Mouse (Mus musculus) midbrain, embryonic 15.5 days (tissue): ENCODE measurements around the gene Gstm5. TPM values are rescaled to one million over a fixed set of nuclear protein-coding genes. Genes with fewer than 3 reads are reported as not detected.
"Not testable (repeated sequence)": the region's sequence is repeated elsewhere in the genome, so short reads cannot be mapped to it uniquely, and the experiment has no call there.

Experiments
- ATAC-seq: fragments of 200-750 bp; cut with Nextera tagmentation; replicated peaks from 2 replicates; pipeline ENCODE4 v1.8.0; 2017; ENCODE audit warnings: moderate TSS enrichment
- H3K27ac ChIP-seq: fragments of 300-500 bp; sonication (generic); 2 replicates; pipeline ENCODE4 v1.5.1; 2015; ENCODE audit warnings: mild to moderate bottlenecking, inconsistent platforms
- H3K27me3 ChIP-seq: fragments of 300-500 bp; sonication (generic); replicated peaks from 2 replicates; pipeline ENCODE4 v1.6.1; 2015; ENCODE audit warnings: inconsistent platforms
- H3K36me3 ChIP-seq: fragments of 300-500 bp; sonication (generic); replicated peaks from 2 replicates; pipeline ENCODE4 v1.6.1; 2015; ENCODE audit warnings: inconsistent platforms
- H3K4me1 ChIP-seq: fragments of 300-500 bp; sonication (generic); 2 replicates; pipeline ENCODE4 v1.6.1; 2015; ENCODE audit warnings: inconsistent platforms
- H3K4me2 ChIP-seq: fragments of 300-500 bp; sonication (generic); 2 replicates; pipeline ENCODE4 v1.6.1; 2015; ENCODE audit warnings: inconsistent platforms, mild to moderate bottlenecking, moderate library complexity
- H3K4me3 ChIP-seq: fragments of 300-500 bp; sonication (generic); 2 replicates; pipeline ENCODE4 v1.5.1; 2015; ENCODE audit warnings: mild to moderate bottlenecking, inconsistent platforms
- H3K9ac ChIP-seq: fragments of 300-500 bp; sonication (generic); 2 replicates; pipeline ENCODE4 v1.6.1; 2015; ENCODE audit warnings: mild to moderate bottlenecking, inconsistent platforms
- H3K9me3 ChIP-seq: fragments of 300-500 bp; sonication (generic); 2 replicates; pipeline ENCODE4 v1.6.1; 2016; ENCODE audit warnings: inconsistent platforms
- WGBS: fragments of 180-500 bp; shearing (Covaris S2); methylation state at CpG from one replicate; pipeline ENCODE4 v1.1.7; 2015; ENCODE audit warnings: mixed read lengths; 5-methylcytosine and 5-hydroxymethylcytosine counted together
- polyA plus RNA-seq: library from polyadenylated mRNA; unstranded; fragments of >200 nt; fragmentation: Nextera tagmentation; extraction: Ambion mirVana; gene quantifications from 2 replicates; pipeline ENCODE4 v1.2.1, GENCODE M21; 2015

The Gstm5 gene
- polyA plus RNA-seq, 1 experiment from 2014 or later = 214 TPM

DNA sequence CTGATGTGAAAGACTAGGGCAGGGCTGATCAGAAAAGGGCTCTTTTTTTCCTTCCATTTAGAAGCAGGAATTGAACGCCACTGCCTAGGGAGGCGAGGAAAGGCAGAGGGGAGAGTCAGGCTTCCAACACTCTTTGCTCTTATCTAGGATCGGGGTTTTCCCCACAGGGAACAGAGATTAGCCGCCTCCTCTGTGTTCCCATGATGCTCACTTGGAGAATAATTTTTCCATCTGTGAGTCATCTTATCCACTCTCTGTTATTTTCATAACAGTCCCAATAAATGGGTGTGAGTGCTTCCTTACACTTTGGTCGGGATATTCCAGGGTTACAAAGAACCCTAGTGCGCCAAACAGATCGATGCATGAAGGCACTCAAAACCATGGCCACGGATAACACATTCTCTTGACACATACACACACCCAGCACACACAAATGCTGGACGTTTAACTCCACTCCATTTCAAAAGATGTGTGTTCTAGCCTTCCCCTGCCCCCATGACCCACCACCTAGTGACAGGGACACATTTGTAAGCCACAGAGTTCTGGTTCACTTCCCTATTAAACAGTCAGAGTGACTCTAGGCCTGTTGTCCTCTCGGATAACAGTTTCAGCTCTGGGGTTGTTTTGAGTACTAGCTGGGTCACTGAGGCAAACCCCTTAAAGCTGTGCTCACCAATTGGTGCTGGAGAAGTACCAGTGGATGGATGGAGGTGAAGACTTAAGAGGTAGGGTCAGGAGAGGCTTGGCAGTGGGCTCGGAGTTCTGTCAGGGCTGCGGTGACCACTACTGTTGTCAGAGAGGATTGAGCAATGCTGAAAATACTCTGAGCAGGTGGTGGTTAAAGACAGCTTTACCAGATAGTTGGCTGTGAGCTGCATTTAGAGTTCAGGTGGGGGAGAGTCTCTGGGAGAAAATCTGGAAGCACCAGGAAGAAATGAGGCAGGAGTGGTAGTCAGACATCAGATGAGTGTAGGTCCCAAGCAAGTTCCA, 17.6 kb upstream of the Gstm5 start:
- no peaks in the 10 kb centered on the region for H3K4me1 ChIP-seq
- H3K4me3 ChIP-seq = no peak overlapping the region
- WGBS = 82% methylated on average over 12 of the region's 12 CpGs
- H3K27me3 ChIP-seq = no peaks in the 10 kb centered on the region
- H3K4me2 ChIP-seq = no peak overlapping the region
- H3K9me3 ChIP-seq = no peaks in the 10 kb centered on the region
- no peak overlapping the region for H3K9ac ChIP-seq
- H3K27ac ChIP-seq = no peak overlapping the region
- no peak for ATAC-seq
- H3K36me3 ChIP-seq = no peaks in the 10 kb centered on the region

DNA sequence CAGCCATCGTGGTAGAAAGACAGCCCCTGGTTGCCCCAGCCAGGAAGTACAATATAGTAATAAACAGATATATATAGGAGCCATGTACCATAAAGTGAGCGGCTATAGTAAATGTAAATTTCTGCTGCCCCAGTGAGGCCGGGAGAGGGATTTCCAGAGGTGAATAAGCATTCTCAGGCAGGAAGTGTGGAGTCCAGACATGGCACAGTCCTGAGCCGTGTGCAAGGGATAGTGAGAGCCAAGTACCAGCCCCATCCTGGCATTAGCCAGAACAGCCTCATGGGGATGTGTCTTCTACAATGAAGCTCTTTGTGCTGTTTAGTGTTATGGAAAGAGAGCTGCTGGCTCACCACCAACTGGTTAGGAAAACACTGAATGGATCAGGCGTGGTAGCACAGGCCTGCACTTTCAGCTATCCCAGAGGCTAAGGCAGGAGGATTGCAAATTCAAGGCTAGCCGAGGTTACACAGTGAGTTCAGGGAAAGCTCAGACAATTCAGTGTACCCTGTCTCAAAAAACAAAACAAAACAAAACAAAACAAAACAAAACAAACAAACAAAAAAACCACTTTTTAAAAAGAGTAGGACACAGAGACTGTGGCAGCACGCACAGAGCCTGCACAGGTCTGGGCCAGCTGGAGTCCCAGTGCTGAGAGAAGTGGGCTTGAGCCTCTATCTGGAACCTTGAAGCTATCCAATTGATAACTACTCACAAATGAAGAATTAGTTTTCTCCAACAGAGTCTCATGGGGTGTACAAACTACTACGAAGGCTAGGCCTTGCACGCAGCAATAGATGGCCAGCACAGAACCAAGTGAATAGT, 7.7 kb upstream of the Gstm5 start:
- Histone ChIP-seq H3K9ac (no peak overlapping the region), H3K4me2 (no peak overlapping the region), H3K27ac (peak overlapping the region; percentile 17; the same call in 1 of the 2 replicates), H3K36me3 (no peaks in the 10 kb centered on the region), H3K4me3 (no peak overlapping the region), H3K27me3 (no peaks in the 10 kb centered on the region), H3K4me1 (no peaks in the 10 kb centered on the region; the same call in 1 of the 2 replicates), H3K9me3 (no peaks in the 10 kb centered on the region)
- WGBS = 80% methylated on average over 9 of the region's 9 CpGs
- ATAC-seq = peak; percentile 92

DNA sequence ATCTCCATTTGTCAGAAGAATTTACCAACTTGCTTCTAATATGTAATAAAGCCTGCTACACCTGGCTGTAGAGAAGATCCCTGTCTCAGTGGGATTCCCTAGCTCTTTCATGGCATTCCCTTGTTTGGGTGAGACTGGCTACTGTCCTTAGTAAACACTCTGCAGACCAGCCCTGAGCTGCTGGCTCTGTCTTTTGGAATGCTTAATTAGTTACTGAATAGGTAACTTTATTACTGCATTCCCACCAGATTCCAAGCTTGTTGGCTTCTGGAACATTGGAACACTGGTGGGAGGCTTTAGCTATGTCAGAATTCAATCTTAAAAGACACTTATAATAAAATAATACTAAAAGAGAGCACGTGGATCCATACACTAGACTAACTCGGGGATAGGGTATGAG, 6.4 kb upstream of the Gstm5 start:
- not testable (repeated sequence) for H3K36me3 ChIP-seq, H3K27me3 ChIP-seq, H3K9ac ChIP-seq, ATAC-seq, H3K27ac ChIP-seq, H3K9me3 ChIP-seq, H3K4me2 ChIP-seq, H3K4me1 ChIP-seq, H3K4me3 ChIP-seq
- 86% methylated on average over 2 of the region's 2 CpGs for WGBS

GRCm38 (mm10) chr3:107895194-107895719, 364 bp upstream of the Gstm5 start:
- H3K4me3 ChIP-seq = peak overlapping the region; percentile 96
- no peaks in the 10 kb centered on the region for H3K27me3 ChIP-seq
- H3K9ac ChIP-seq = peak overlapping the region; percentile 96
- H3K9me3 ChIP-seq = no peaks in the 10 kb centered on the region
- peaks cover 16% of the 10 kb centered on the region for H3K4me1 ChIP-seq
- ATAC-seq = peak; percentile 35
- 0 out of 2 replicates have a peak, but pooled peaks cover 5% of the 10 kb centered on the region for H3K36me3 ChIP-seq
- peak overlapping the region; percentile 84; the same call in 1 of the 2 replicates for H3K27ac ChIP-seq
- 9% methylated on average over 6 of the region's 6 CpGs for WGBS
- H3K4me2 ChIP-seq = peak overlapping the region; percentile 90

- Histone ChIP-seq H3K36me3 (0 out of 2 replicates have a peak, but pooled peaks cover 5% of the 10 kb centered on the region), H3K9ac (no peak overlapping the region), H3K27me3 (no peaks in the 10 kb centered on the region), H3K9me3 (no peaks in the 10 kb centered on the region), H3K27ac (no peak overlapping the region), H3K4me1 (peaks cover 16% of the 10 kb centered on the region), H3K4me3 (no peak overlapping the region), H3K4me2 (no peak overlapping the region)
- ATAC-seq = no peak
- 93% methylated on average over 13 of the region's 13 CpGs for WGBS
Measured at GRCm38 (mm10) chr3:107898691-107899090, 3.1 kb downstream of the Gstm5 start.

DNA sequence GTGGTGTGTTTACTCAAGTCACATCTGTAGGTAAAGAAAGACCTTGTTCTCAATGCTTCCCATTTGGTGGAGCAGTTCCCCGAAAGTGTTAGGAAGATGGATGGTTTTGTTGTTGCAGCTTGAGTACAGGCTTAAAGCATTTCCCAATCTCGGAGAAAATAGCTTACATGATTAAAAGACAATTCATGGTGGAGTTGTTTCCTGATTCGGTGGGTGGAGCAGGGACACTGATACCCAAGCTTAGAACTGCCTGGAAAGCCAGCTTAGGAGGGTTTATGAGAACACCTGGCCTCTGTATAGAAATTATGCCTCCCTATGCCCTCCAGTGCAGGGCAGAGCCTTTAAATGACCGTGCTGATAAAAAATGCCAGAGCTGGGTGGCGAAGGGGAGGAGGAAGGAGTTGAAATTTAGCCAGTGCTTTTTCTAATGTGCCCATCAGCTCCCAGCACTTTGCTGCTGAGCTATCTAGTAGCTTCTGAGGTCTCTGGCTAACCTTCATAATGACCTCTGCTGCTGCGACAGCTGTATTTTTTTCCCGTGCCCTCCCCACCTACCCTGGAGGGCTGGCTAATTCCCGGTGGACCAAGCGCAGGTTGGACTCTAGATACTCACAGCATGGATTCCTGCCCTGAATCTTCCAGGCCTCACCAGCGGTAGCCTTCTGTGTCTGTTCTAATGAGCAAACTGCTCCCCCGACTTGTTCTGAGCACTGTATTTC, 5.5 kb downstream of the Gstm5 start:
- Histone ChIP-seq H3K4me2 (no peak overlapping the region), H3K9me3 (no peaks in the 10 kb centered on the region), H3K27ac (no peak overlapping the region), H3K9ac (no peak overlapping the region), H3K36me3 (0 out of 2 replicates have a peak, but pooled peaks cover 5% of the 10 kb centered on the region), H3K4me3 (no peak overlapping the region), H3K4me1 (peaks cover 7% of the 10 kb centered on the region), H3K27me3 (no peaks in the 10 kb centered on the region)
- no peak for ATAC-seq
- WGBS = 78% methylated on average over 11 of the region's 11 CpGs

GRCm38 (mm10) chr3:107905942-107906341, 10.3 kb downstream of the Gstm5 start:
- Histone ChIP-seq H3K4me1 (no peaks in the 10 kb centered on the region), H3K9ac (no peak overlapping the region), H3K27me3 (no peaks in the 10 kb centered on the region), H3K27ac (no peak overlapping the region), H3K4me3 (no peak overlapping the region), H3K9me3 (no peaks in the 10 kb centered on the region), H3K4me2 (no peak overlapping the region), H3K36me3 (no peaks in the 10 kb centered on the region)
- 66% methylated on average over 6 of the region's 6 CpGs for WGBS
- ATAC-seq = no peak

DNA sequence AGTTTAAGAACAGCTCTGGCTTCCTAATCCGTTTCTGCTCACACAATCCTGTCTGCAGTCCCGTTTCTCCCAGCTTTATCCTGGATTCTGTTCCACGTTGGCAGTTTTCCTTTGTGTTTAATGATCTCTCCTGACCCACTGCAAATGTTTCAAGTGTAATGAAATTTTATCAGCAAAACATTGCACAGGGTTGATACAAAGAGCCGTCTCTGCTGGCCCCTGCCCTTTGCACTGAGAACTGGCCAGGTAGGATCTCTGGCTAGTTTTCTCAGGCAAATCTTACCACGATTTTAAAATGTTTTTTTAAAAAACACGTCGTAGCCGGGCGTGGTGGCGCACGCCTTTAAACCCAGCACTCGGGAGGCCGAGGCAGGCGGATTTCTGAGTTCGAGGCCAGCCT, 21.1 kb downstream of the Gstm5 start:
- no peak overlapping the region for H3K4me3 ChIP-seq
- H3K9ac ChIP-seq = no peak overlapping the region
- no peak for ATAC-seq
- H3K27me3 ChIP-seq = no peaks in the 10 kb centered on the region
- no peaks in the 10 kb centered on the region for H3K36me3 ChIP-seq
- H3K4me1 ChIP-seq = no peaks in the 10 kb centered on the region
- no peaks in the 10 kb centered on the region for H3K9me3 ChIP-seq
- no peak overlapping the region for H3K27ac ChIP-seq
- WGBS = 78% methylated on average over 15 of the region's 15 CpGs
- H3K4me2 ChIP-seq = no peak overlapping the region

DNA sequence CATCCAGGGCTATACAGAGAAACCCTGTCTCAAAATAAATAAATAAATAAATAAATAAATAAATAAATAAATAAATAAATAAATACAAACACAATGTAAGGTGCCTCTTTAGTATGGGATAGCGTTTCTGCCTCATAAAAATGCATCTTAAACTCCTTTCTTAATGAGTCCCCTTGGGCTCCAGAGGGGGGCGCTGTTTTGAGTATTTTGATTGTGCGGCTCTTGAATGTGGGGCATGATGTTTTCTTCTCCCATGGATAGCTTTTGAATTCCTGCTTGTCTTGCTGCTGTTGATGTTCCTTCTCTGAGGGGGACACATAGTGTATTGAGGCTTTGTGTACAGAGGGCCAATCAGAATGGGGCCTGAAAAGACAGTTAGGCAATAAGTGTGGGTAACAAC, 21.5 kb downstream of the Gstm5 start:
- Histone ChIP-seq H3K27me3 (no peaks in the 10 kb centered on the region), H3K27ac (no peak overlapping the region), H3K4me1 (no peaks in the 10 kb centered on the region), H3K36me3 (no peaks in the 10 kb centered on the region), H3K9ac (no peak overlapping the region), H3K4me2 (no peak overlapping the region), H3K4me3 (no peak overlapping the region), H3K9me3 (no peaks in the 10 kb centered on the region)
- no peak for ATAC-seq
- WGBS = 83% methylated on average over 3 of the region's 3 CpGs

- Histone ChIP-seq H3K27ac (no peak overlapping the region), H3K4me2 (no peak overlapping the region), H3K9ac (no peak overlapping the region), H3K36me3 (no peaks in the 10 kb centered on the region), H3K4me3 (no peak overlapping the region), H3K27me3 (no peaks in the 10 kb centered on the region), H3K9me3 (no peaks in the 10 kb centered on the region), H3K4me1 (no peaks in the 10 kb centered on the region)
- peak; percentile 74; the same call in 1 of the 2 replicates for ATAC-seq
- 64% methylated on average over 7 of the region's 7 CpGs for WGBS
Measured at GRCm38 (mm10) chr3:107917783-107918408, 22.3 kb downstream of the Gstm5 start.

DNA sequence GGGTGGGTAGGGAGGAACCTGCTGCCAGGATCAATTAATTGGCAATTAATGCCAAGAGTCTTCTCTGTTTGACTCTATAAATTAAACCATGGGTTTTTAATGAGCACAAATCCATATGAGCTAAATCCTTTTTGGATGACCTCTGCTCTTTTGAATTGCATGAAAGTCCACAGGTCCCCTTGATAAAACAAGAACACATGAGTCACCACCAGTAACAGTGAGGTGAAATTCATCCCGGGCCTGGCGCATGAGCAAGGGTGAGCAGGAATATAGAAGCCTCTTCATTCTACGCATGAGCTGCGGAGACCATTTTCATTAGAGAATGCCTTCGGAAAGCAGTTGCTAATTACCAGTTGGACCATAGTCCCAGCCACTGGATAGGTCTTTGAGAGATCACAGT, 24.7 kb downstream of the Gstm5 start:
- WGBS = 93% methylated on average over 5 of the region's 5 CpGs
- H3K9me3 ChIP-seq = no peaks in the 10 kb centered on the region
- H3K27ac ChIP-seq = no peak overlapping the region
- ATAC-seq = no peak
- no peaks in the 10 kb centered on the region for H3K27me3 ChIP-seq
- no peaks in the 10 kb centered on the region for H3K4me1 ChIP-seq
- no peak overlapping the region for H3K4me3 ChIP-seq
- no peaks in the 10 kb centered on the region for H3K36me3 ChIP-seq
- H3K9ac ChIP-seq = no peak overlapping the region
- H3K4me2 ChIP-seq = no peak overlapping the region
